Mouse (Mus musculus): ENCODE data around the gene Slc6a11. TPM values are rescaled to one million over a fixed set of nuclear protein-coding genes. Genes with fewer than 3 reads are reported as not detected.

Slc6a11 gene
- polyA plus RNA-seq, 1 experiment from 2014 or later = 0.24 TPM

DNA sequence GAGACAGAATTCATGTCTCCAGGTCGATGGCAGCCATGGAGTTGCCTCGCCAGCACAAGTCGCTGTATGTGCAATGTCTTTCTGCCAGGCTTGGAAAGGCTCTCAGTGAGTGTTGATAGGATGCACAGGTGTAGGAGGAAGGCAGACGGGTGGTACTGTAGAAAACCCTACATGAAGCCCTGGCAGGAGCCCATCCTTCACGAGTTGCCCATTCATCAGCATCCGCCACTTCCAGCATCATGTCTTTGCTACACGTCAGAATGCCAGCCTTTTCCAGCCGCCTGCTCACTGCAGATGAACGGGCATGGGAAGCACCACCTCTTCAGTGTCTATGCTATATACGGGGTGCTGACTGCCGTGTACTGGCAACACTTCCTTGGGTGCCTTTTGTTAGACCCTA lies 11.4 kb downstream of the Slc6a11 start:
- no peak overlapping the region for H3K4me3 ChIP-seq (replicated peaks)
- no peaks in the 10 kb centered on the region for H3K36me3 ChIP-seq
- no peak overlapping the region for H3K4me2 ChIP-seq (replicated peaks)
- H3K27me3 ChIP-seq (replicated peaks) = peaks cover 2% of the 10 kb centered on the region; the same call in 1 of the 2 replicates
- H3K9me3 ChIP-seq = no peaks in the 10 kb centered on the region
- H3K9ac ChIP-seq = no peak overlapping the region
- ATAC-seq = no peak
- 87% methylated on average over 11 of the region's 11 CpGs for WGBS
- no peaks in the 10 kb centered on the region for H3K4me1 ChIP-seq (replicated peaks)
- H3K27ac ChIP-seq = no peak overlapping the region

DNA sequence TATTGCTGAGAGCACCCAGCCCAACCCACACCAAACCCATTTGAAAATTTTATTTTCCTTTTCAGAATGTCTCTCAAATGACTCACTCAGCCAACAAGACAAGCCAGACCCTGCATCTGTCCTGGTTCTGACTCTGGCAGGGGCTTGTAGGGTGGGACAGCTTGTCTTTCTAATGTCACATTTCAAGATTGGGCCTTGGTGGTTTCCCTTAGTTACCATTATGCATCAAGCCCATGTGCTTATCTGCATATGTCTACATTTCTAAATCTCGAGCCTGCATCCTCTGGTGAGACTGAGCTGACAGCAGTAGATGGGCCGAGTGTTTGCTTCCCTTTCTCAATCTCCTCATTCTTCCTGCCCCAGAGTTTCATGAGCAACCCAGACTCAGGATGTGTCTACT lies 12.5 kb downstream of the Slc6a11 start:
- H3K4me1 ChIP-seq (replicated peaks) = no peaks in the 10 kb centered on the region
- no peak overlapping the region for H3K4me3 ChIP-seq (replicated peaks)
- no peak overlapping the region for H3K4me2 ChIP-seq (replicated peaks)
- no peaks in the 10 kb centered on the region for H3K9me3 ChIP-seq
- no peak overlapping the region for H3K9ac ChIP-seq
- H3K27me3 ChIP-seq (replicated peaks) = no peaks in the 10 kb centered on the region; the same call in 1 of the 2 replicates
- no peak overlapping the region for H3K27ac ChIP-seq
- ATAC-seq = no peak
- H3K36me3 ChIP-seq = no peaks in the 10 kb centered on the region
- 65% methylated on average over 2 of the region's 2 CpGs for WGBS

DNA sequence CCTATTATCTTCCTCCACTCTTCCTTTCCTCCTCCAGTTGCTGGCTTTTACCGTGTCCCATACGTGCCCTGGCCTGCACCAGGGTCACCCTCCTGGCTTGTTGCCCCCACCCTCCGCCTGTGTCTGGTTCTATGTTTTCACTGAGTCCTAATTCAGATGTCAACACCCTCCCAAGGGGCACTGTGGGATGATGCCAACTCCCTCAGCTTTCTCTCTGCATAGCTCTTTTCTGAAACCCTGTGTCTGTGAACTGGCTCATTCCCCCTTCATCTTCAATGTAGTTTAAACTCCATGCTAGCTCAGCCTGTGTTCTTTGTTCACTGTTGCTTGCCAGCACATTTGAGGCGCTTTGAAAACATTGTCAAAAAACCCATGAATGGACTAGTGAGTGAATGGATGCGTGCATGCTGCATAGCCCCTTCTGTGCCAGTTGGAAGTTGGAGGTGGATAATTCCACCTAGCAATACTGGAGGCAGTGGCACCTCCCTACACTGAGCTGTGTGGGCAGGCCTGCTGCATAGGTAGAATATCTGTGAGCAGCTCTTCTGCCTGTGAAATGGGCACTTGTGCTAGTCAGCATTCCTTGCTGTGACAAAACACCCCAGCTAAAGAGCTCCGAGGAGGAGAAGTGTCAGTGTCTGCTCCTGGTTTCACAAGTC lies 13.5 kb downstream of the Slc6a11 start:
- WGBS = 78% methylated on average over 6 of the region's 6 CpGs
- no peaks in the 10 kb centered on the region for H3K9me3 ChIP-seq
- ATAC-seq = no peak
- no peak overlapping the region for H3K4me2 ChIP-seq (replicated peaks)
- no peak overlapping the region for H3K9ac ChIP-seq
- H3K27ac ChIP-seq = no peak overlapping the region
- H3K4me1 ChIP-seq (replicated peaks) = no peaks in the 10 kb centered on the region
- no peaks in the 10 kb centered on the region for H3K36me3 ChIP-seq
- no peaks in the 10 kb centered on the region; the same call in 1 of the 2 replicates for H3K27me3 ChIP-seq (replicated peaks)
- no peak overlapping the region for H3K4me3 ChIP-seq (replicated peaks)

DNA sequence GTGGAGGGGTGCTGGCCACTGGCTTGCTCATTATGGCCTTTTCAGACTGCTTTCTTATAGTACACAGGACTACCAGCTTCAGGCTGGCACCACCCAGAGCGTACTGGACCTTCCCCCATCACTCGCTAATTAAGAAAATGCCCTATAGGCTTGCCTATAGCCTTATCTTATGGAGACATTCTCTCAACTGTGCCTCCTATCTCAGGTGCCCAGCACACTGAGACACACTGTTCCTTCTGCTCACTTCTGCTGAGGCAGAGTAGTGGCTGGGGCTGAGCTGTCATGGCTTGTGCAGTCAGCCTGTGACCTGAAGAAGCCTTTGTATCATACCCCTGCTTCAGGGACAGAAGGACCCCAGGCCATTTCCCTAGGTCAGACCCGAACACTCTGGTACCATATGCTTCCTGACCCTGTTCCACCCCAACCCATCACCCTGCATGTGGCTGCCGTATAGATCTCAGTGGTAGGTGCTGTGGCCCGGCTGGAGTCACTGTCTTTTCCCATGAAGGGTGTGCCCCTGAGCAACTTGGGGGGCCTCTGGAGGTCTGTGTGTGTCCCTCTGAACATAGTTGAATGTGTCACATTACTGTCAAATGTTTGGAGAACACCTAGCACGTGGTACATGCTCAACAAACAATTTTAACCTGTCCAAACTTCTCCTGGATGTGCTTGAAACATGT lies 14.7 kb downstream of the Slc6a11 start:
- H3K4me2 ChIP-seq (replicated peaks) = no peak overlapping the region
- WGBS = 78% methylated on average over 6 of the region's 6 CpGs
- H3K9ac ChIP-seq = no peak overlapping the region
- ATAC-seq = no peak
- H3K27ac ChIP-seq = no peak overlapping the region
- H3K4me1 ChIP-seq (replicated peaks) = no peaks in the 10 kb centered on the region
- no peaks in the 10 kb centered on the region; the same call in 1 of the 2 replicates for H3K27me3 ChIP-seq (replicated peaks)
- H3K9me3 ChIP-seq = no peaks in the 10 kb centered on the region
- no peak overlapping the region for H3K4me3 ChIP-seq (replicated peaks)
- no peaks in the 10 kb centered on the region for H3K36me3 ChIP-seq

DNA sequence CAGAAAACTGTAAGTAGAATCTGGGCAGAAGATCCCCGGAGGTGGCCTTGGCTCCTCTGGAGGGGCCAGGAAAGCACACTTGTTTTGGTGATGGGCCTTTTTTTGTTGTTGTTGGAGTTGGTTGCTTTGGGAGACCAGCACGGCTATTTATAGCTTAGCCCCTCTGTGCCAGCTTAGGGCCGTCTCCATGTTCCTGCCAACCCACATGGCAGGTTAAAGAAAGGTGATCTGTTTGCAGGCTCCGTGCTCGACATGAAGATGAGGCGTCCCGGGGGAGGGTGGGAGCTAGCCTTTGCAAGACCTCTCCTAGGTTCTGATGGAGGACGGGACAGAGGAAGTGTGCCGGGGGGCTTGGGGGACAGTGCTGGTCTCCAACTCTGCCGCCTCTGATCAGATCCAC lies 24.7 kb downstream of the Slc6a11 start:
- ATAC-seq = no peak
- Histone ChIP-seq H3K27me3 (replicated peaks) (no peaks in the 10 kb centered on the region), H3K9ac (no peak overlapping the region), H3K36me3 (no peaks in the 10 kb centered on the region), H3K9me3 (no peaks in the 10 kb centered on the region), H3K4me1 (replicated peaks) (no peaks in the 10 kb centered on the region), H3K4me3 (replicated peaks) (no peak overlapping the region), H3K4me2 (replicated peaks) (no peak overlapping the region), H3K27ac (no peak overlapping the region)
- WGBS = 87% methylated on average over 10 of the region's 10 CpGs

DNA sequence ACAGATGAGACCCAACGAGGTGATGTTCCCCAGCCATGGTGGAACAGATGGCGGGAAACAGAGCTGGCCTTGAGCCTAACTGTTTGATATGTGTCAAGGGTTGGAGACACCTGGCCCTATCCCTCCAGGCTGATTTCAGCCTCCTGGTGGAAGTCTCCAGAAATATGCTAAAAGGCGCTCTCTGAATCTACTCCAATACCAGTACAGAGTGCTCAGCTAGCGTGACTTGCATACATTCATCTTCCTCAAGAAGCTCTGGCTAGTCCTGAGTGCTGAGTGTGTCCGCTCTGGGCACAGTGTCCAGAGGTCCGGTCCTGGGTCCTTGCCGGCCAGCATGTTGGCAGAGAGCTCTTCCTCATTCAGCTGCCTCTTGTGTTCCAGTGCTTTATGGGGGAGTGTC lies 27.8 kb downstream of the Slc6a11 start:
- no peak overlapping the region for H3K27ac ChIP-seq
- no peaks in the 10 kb centered on the region for H3K36me3 ChIP-seq
- H3K27me3 ChIP-seq (replicated peaks) = no peaks in the 10 kb centered on the region
- 84% methylated on average over 7 of the region's 7 CpGs for WGBS
- H3K9me3 ChIP-seq = no peaks in the 10 kb centered on the region
- H3K9ac ChIP-seq = no peak overlapping the region
- H3K4me1 ChIP-seq (replicated peaks) = no peaks in the 10 kb centered on the region
- H3K4me2 ChIP-seq (replicated peaks) = no peak overlapping the region
- no peak for ATAC-seq
- no peak overlapping the region for H3K4me3 ChIP-seq (replicated peaks)

DNA sequence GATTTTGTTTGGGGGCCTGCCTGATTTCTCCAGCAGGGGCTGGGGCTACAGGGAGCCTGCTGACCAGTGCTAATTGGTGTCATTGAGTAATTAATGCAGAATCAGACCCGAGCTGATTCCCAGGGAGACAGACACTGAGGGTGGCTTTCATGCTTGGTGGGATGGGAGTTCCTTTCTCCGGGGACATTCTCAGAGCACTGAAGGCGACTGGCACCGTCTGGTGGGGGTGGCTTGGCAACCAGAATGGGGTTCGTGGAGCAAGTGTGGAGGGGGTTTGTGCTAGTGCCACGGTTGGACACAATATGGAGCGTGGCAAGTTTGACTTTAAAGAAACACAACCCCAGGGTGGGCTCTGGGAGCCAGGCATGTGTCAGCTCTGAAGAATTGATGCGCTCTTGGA lies 29.7 kb downstream of the Slc6a11 start:
- 75% methylated on average over 8 of the region's 8 CpGs for WGBS
- no peak for ATAC-seq
- no peaks in the 10 kb centered on the region for H3K9me3 ChIP-seq
- no peak overlapping the region for H3K27ac ChIP-seq
- no peak overlapping the region for H3K4me3 ChIP-seq (replicated peaks)
- H3K9ac ChIP-seq = no peak overlapping the region
- no peaks in the 10 kb centered on the region for H3K27me3 ChIP-seq (replicated peaks)
- H3K4me1 ChIP-seq (replicated peaks) = no peaks in the 10 kb centered on the region
- no peak overlapping the region for H3K4me2 ChIP-seq (replicated peaks)
- H3K36me3 ChIP-seq = no peaks in the 10 kb centered on the region

DNA sequence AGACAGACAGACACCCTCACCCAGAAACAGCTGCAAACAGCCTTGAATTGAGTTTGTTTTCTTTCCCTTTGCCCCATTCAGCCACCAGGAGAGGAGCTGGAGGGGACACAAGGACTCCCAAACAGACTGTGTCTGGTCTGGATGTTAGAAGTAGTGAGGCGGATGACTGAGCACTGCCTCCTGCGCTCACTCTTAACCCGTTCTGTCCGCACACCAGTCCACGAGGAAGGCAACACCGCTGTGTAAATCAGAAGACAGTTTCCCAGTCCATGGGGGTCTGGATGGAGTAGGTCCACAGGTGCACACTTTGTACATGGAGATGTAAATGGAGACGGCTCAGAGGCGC lies 43.0 kb downstream of the Slc6a11 start:
- no peak overlapping the region for H3K4me2 ChIP-seq (replicated peaks)
- WGBS = 11% methylated on average over 8 of the region's 8 CpGs
- no peaks in the 10 kb centered on the region for H3K36me3 ChIP-seq
- no peaks in the 10 kb centered on the region for H3K4me1 ChIP-seq (replicated peaks)
- H3K4me3 ChIP-seq (replicated peaks) = no peak overlapping the region
- H3K9me3 ChIP-seq = no peaks in the 10 kb centered on the region
- no peak overlapping the region for H3K9ac ChIP-seq
- H3K27ac ChIP-seq = no peak overlapping the region
- H3K27me3 ChIP-seq (replicated peaks) = peaks cover 8% of the 10 kb centered on the region; the same call in 1 of the 2 replicates
- no peak for ATAC-seq

DNA sequence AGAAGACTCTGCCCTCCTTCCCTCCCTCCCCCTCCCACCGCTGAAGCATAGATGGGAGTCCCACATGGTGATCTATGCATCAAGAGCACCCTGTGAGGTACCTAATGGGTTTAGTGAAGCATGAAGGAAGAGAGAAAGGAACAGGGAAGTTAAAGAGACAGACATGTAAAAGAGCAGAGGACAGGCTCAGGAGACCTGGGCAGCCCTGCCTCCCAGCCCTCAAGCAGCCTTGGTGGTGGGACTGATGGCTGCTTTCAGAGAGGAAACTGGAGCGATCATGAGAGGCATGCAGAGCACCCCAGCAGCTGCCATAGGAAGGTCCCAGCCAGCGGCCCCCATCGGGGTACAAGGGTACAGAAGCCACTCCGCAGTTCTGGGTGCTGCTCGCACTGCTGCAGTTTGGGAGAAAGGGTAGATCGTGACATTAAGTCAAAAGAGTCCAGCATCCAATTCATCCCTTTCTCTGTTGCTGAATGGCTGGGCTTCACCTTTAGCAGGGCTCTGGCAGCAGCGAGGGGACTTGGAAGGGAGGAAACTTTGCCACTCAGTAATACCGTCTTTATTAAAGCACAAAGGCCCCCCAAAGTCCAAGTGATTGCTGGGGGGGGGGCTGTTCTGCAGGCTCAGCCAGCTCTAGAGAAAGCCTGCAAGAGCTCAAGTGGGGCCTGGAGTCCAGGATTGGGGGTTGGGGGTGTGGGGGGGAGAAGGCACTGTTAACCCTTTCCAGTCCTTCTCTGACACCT lies 43.5 kb downstream of the Slc6a11 start:
- WGBS = 13% methylated on average over 9 of the region's 9 CpGs
- Histone ChIP-seq H3K9me3 (no peaks in the 10 kb centered on the region), H3K27me3 (replicated peaks) (peaks cover 8% of the 10 kb centered on the region; the same call in 1 of the 2 replicates), H3K36me3 (no peaks in the 10 kb centered on the region), H3K27ac (no peak overlapping the region), H3K4me1 (replicated peaks) (no peaks in the 10 kb centered on the region), H3K9ac (no peak overlapping the region), H3K4me3 (replicated peaks) (no peak overlapping the region), H3K4me2 (replicated peaks) (no peak overlapping the region)
- no peak for ATAC-seq

DNA sequence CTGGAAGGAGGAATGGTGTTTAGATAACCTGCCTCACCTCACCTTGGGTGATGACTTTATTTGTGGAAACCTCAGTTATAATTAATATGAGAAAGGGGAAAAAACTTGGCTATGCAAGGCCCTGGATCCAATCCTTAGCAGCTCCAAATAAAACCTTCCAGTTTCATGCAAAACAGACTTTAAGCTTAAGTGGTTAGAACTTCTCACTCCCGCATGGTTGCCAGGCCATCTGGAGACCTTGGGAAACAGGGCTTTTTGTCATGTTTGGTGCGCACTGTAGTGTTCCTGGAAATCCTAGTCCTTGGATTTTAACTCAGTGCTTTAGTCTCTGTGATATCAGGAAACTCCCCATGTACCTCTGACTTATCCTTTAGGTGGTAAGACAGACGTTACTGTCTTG lies 47.1 kb downstream of the Slc6a11 start:
- 77% methylated on average over 3 of the region's 3 CpGs for WGBS
- Histone ChIP-seq H3K9me3 (no peaks in the 10 kb centered on the region), H3K36me3 (no peaks in the 10 kb centered on the region), H3K4me2 (replicated peaks) (no peak overlapping the region), H3K27me3 (replicated peaks) (peaks cover 8% of the 10 kb centered on the region; the same call in 1 of the 2 replicates), H3K4me3 (replicated peaks) (no peak overlapping the region), H3K9ac (no peak overlapping the region), H3K27ac (no peak overlapping the region), H3K4me1 (replicated peaks) (no peaks in the 10 kb centered on the region)
- ATAC-seq = no peak

DNA sequence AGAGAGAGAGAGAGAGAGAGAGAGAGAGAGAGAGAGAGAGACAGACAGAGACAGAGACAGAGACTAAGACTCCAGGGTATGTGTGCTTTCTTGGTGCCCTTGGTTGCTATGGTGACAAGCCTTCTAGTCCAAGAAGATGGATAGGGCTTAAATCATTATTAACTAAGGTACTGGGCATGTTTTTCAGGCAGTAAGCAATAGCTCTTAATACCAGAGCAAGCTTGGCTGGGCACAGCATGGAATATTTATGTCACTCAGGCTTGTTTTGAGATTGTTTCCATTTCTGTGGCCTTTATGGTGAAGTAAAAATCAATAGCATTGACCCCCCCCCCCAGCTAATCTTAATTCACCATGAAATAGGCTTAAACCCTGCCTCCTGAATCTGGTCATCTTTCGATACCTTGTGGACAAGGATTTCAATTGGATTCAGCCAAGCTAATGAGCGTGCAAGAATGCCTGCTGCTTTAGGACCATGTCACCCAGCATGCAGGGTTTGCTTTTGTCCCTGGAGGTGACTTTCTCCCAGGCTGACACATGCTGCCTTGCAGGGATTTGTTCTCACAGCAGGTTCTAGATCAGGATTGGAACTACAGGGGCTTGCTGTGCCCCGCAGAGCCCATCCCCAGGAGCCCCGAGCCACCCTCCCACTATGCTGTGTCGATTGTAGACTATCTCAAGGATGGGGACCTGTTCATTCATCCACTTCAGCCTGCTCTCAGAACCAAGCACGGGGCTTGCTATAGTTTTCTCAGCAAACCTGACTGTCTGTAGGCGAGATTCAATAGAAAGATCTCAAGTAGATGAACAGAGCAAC lies 51.5 kb downstream of the Slc6a11 start:
- Histone ChIP-seq H3K9ac (no peak overlapping the region), H3K27ac (no peak overlapping the region), H3K9me3 (no peaks in the 10 kb centered on the region), H3K4me3 (replicated peaks) (no peak overlapping the region), H3K27me3 (replicated peaks) (no peaks in the 10 kb centered on the region), H3K36me3 (no peaks in the 10 kb centered on the region), H3K4me2 (replicated peaks) (no peak overlapping the region), H3K4me1 (replicated peaks) (no peaks in the 10 kb centered on the region)
- ATAC-seq = no peak
- 75% methylated on average over 7 of the region's 7 CpGs for WGBS

DNA sequence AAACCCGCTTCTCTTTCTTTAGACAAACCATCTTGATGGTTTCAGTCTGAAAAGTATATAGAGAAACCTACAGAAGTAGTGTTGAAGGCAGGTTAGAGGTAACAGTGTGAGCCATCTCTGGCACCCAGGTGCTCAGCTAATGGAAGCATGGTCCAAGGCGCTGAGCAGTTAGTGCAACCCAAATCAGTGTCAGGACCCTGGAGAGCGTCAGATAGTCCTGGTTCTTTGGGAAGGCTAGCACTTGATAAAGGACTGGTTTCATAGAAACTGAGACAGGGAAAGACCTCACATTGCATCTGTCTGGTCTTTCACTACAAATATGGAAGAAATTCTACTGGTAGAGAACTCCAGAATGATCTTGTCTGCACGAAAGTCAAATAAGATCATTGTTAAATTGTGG lies 56.1 kb downstream of the Slc6a11 start:
- no peaks in the 10 kb centered on the region; the same call in 1 of the 2 replicates for H3K27me3 ChIP-seq (replicated peaks)
- H3K9me3 ChIP-seq = no peaks in the 10 kb centered on the region
- WGBS = 55% methylated on average over 4 of the region's 4 CpGs
- H3K36me3 ChIP-seq = no peaks in the 10 kb centered on the region
- H3K4me1 ChIP-seq (replicated peaks) = no peaks in the 10 kb centered on the region
- no peak overlapping the region for H3K27ac ChIP-seq
- no peak for ATAC-seq
- no peak overlapping the region for H3K4me3 ChIP-seq (replicated peaks)
- no peak overlapping the region for H3K9ac ChIP-seq
- H3K4me2 ChIP-seq (replicated peaks) = no peak overlapping the region

All from intestine, embryonic 15.5 days (tissue).